Mouse (Mus musculus) heart, embryonic 15.5 days (tissue): ENCODE results near the gene Ntf5. TPM values are rescaled to one million over a fixed set of nuclear protein-coding genes. Genes with fewer than 3 reads are reported as not detected.
A peak's percentile ranks its signal among the peaks of the same experiment; 100 is the strongest.
"Not testable (repeated sequence)": the region's sequence is repeated elsewhere in the genome, so short reads cannot be mapped to it uniquely, and the experiment has no call there.

Experiments used
- ATAC-seq: fragments of 200-750 bp; cut with Nextera tagmentation; replicated peaks from 2 replicates; pipeline ENCODE4 v1.8.0; 2017; ENCODE audit warnings: low read depth, moderate TSS enrichment; ENCODE audit not compliant: insufficient number of reproducible peaks, insufficient read depth, low FRiP score
- H3K27ac ChIP-seq: fragments of 300-500 bp; sonication (generic); 2 replicates; pipeline ENCODE4 v1.5.1; 2015; ENCODE audit warnings: mild to moderate bottlenecking, inconsistent platforms
- H3K27me3 ChIP-seq: fragments of 300-500 bp; sonication (generic); 2 replicates; pipeline ENCODE4 v1.6.1; 2015; ENCODE audit warnings: inconsistent platforms
- H3K36me3 ChIP-seq: fragments of 300-500 bp; sonication (generic); 2 replicates; pipeline ENCODE4 v1.6.1; 2015; ENCODE audit warnings: mild to moderate bottlenecking, inconsistent platforms
- H3K4me1 ChIP-seq: fragments of 300-500 bp; sonication (generic); replicated peaks from 2 replicates; pipeline ENCODE4 v1.6.1; 2015; ENCODE audit warnings: inconsistent platforms
- H3K4me2 ChIP-seq: fragments of 300-500 bp; sonication (generic); 2 replicates; pipeline ENCODE4 v1.6.1; 2015; ENCODE audit warnings: inconsistent platforms, mild to moderate bottlenecking, moderate library complexity
- H3K4me3 ChIP-seq: fragments of 300-500 bp; sonication (generic); 2 replicates; pipeline ENCODE4 v1.5.1; 2015; ENCODE audit warnings: mild to moderate bottlenecking, inconsistent platforms
- H3K9ac ChIP-seq: fragments of 300-500 bp; sonication (generic); 2 replicates; pipeline ENCODE4 v1.6.1; 2015; ENCODE audit warnings: mild to moderate bottlenecking, inconsistent platforms
- H3K9me3 ChIP-seq: fragments of 300-500 bp; sonication (generic); replicated peaks from 2 replicates; pipeline ENCODE4 v1.6.1; 2016; ENCODE audit warnings: inconsistent platforms
- WGBS: fragments of 180-500 bp; shearing (Covaris S2); methylation state at CpG from one replicate; pipeline ENCODE4 v1.1.7; 2015; ENCODE audit warnings: mixed read lengths; 5-methylcytosine and 5-hydroxymethylcytosine counted together
- polyA plus RNA-seq: library from polyadenylated mRNA; unstranded; fragments of >200 nt; fragmentation: Nextera tagmentation; extraction: Ambion mirVana; gene quantifications from 2 replicates; pipeline ENCODE4 v1.2.1, GENCODE M21; 2015

Ntf5 gene
- polyA plus RNA-seq, 1 experiment from 2014 or later = 0.81 TPM

- H3K4me2 ChIP-seq = peak overlapping the region; percentile 76
- WGBS = under 1% methylated on average over 42 of the region's 43 CpGs
- H3K27me3 ChIP-seq = no peaks in the 10 kb centered on the region
- H3K9ac ChIP-seq = peak overlapping the region; percentile 76
- peak; percentile 72 for ATAC-seq
- H3K4me3 ChIP-seq = peak overlapping the region; percentile 72
- H3K27ac ChIP-seq = peak overlapping the region; percentile 85
- H3K36me3 ChIP-seq = peaks cover 51% of the 10 kb centered on the region
- H3K4me1 ChIP-seq = peaks cover 43% of the 10 kb centered on the region
- no peaks in the 10 kb centered on the region for H3K9me3 ChIP-seq
Observed at GRCm38 (mm10) chr7:45458748-45459563, 45.5 kb downstream of the Ntf5 start.

- H3K9me3 ChIP-seq, H3K27me3 ChIP-seq: not testable (repeated sequence)
- 0% methylated on average over 35 of the region's 37 CpGs for WGBS
- H3K4me3 ChIP-seq = peak within 1 kb of the TSS; percentile 72
- peak within 1 kb of the TSS; percentile 85 for H3K27ac ChIP-seq
- H3K4me2 ChIP-seq = peak within 1 kb of the TSS; percentile 76
- H3K4me1 ChIP-seq = peaks cover 43% of the 10 kb centered on the region
- H3K9ac ChIP-seq = peak within 1 kb of the TSS; percentile 76
- ATAC-seq = peak; percentile 93
- peaks cover 50% of the 10 kb centered on the region for H3K36me3 ChIP-seq
Observed at GRCm38 (mm10) chr7:45459564-45460140, 46.2 kb downstream of the Ntf5 start, which contains the start of gene Ftl1. Gene Ftl1, minus strand, starts transcription at chr7:45459884.

- ATAC-seq = no peak
- Histone ChIP-seq H3K27me3 (no peaks in the 10 kb centered on the region), H3K4me2 (peak overlapping the region; percentile 76), H3K9me3 (no peaks in the 10 kb centered on the region), H3K4me3 (peak overlapping the region; percentile 72), H3K9ac (peak overlapping the region; percentile 24; the same call in 1 of the 2 replicates), H3K4me1 (peaks cover 47% of the 10 kb centered on the region), H3K36me3 (peaks cover 48% of the 10 kb centered on the region), H3K27ac (peak overlapping the region; percentile 79)
- WGBS = 63% methylated on average over 7 of the region's 7 CpGs
Observed at GRCm38 (mm10) chr7:45460377-45460776, 46.9 kb downstream of the Ntf5 start.

- Histone ChIP-seq H3K27me3 (no peaks in the 10 kb centered on the region), H3K9me3 (no peaks in the 10 kb centered on the region), H3K27ac (peak overlapping the region; percentile 79), H3K4me2 (peak overlapping the region; percentile 76), H3K9ac (no peak overlapping the region), H3K36me3 (peaks cover 45% of the 10 kb centered on the region), H3K4me1 (peaks cover 52% of the 10 kb centered on the region), H3K4me3 (peak overlapping the region; percentile 72; the same call in 1 of the 2 replicates)
- WGBS = 9% methylated on average over 13 of the region's 13 CpGs
- ATAC-seq = no peak; the same call in 1 of the 2 replicates
Observed at GRCm38 (mm10) chr7:45460860-45461314, 47.4 kb downstream of the Ntf5 start.

GRCm38 (mm10) chr7:45461326-45461725 is 47.8 kb downstream of the Ntf5 start:
- WGBS = 60% methylated on average over 5 of the region's 5 CpGs
- no peak for ATAC-seq
- H3K27ac ChIP-seq = peak overlapping the region; percentile 79
- H3K9ac ChIP-seq = no peak overlapping the region
- H3K36me3 ChIP-seq = peaks cover 45% of the 10 kb centered on the region
- no peaks in the 10 kb centered on the region for H3K9me3 ChIP-seq
- peaks cover 52% of the 10 kb centered on the region for H3K4me1 ChIP-seq
- no peak overlapping the region; the same call in 1 of the 2 replicates for H3K4me3 ChIP-seq
- H3K4me2 ChIP-seq = peak overlapping the region; percentile 76; the same call in 1 of the 2 replicates
- H3K27me3 ChIP-seq = no peaks in the 10 kb centered on the region

- Histone ChIP-seq H3K4me2 (no peak overlapping the region), H3K4me3 (no peak overlapping the region)
Observed at GRCm38 (mm10) chr7:45461781-45462180, 48.3 kb downstream of the Ntf5 start.

GRCm38 (mm10) chr7:45462325-45462724 is 48.8 kb downstream of the Ntf5 start:
- Histone ChIP-seq H3K9me3 (no peaks in the 10 kb centered on the region), H3K9ac (no peak overlapping the region), H3K4me1 (peaks cover 48% of the 10 kb centered on the region), H3K4me3 (no peak overlapping the region), H3K27ac (no peak overlapping the region), H3K27me3 (no peaks in the 10 kb centered on the region), H3K4me2 (no peak overlapping the region), H3K36me3 (peaks cover 43% of the 10 kb centered on the region)
- ATAC-seq = no peak
- 82% methylated on average over 4 of the region's 4 CpGs for WGBS

More at GRCm38 (mm10) chr7:45461781-45462180, 48.3 kb downstream of the Ntf5 start:
- Histone ChIP-seq H3K4me1 (peaks cover 48% of the 10 kb centered on the region), H3K27me3 (no peaks in the 10 kb centered on the region), H3K9ac (no peak overlapping the region), H3K36me3 (peaks cover 45% of the 10 kb centered on the region), H3K27ac (peak overlapping the region; percentile 67), H3K9me3 (no peaks in the 10 kb centered on the region)
- WGBS = 89% methylated on average over 4 of the region's 4 CpGs
- no peak for ATAC-seq

GRCm38 (mm10) chr7:45462868-45463267 is 49.4 kb downstream of the Ntf5 start:
- not testable (repeated sequence) for H3K9me3 ChIP-seq, H3K9ac ChIP-seq, ATAC-seq, H3K27ac ChIP-seq, H3K4me2 ChIP-seq, H3K4me3 ChIP-seq, H3K27me3 ChIP-seq
- WGBS = 78% methylated on average over 4 of the region's 4 CpGs
- peaks cover 43% of the 10 kb centered on the region for H3K4me1 ChIP-seq
- H3K36me3 ChIP-seq = peaks cover 37% of the 10 kb centered on the region

GRCm38 (mm10) chr7:45463987-45464778 is 50.7 kb downstream of the Ntf5 start:
- ATAC-seq = no peak
- Histone ChIP-seq H3K4me1 (peaks cover 37% of the 10 kb centered on the region), H3K27ac (no peak overlapping the region), H3K9me3 (no peaks in the 10 kb centered on the region), H3K9ac (no peak overlapping the region), H3K4me2 (no peak overlapping the region), H3K36me3 (peaks cover 33% of the 10 kb centered on the region), H3K4me3 (no peak overlapping the region), H3K27me3 (no peaks in the 10 kb centered on the region)
- 94% methylated on average over 7 of the region's 7 CpGs for WGBS

GRCm38 (mm10) chr7:45465112-45465511 is 51.6 kb downstream of the Ntf5 start:
- Histone ChIP-seq H3K4me1 (peaks cover 35% of the 10 kb centered on the region), H3K36me3 (peaks cover 33% of the 10 kb centered on the region), H3K9ac (no peak overlapping the region), H3K27ac (no peak overlapping the region), H3K27me3 (no peaks in the 10 kb centered on the region), H3K4me3 (peak overlapping the region; percentile 91), H3K4me2 (peak overlapping the region; percentile 87), H3K9me3 (no peaks in the 10 kb centered on the region)
- no peak for ATAC-seq
- WGBS = 92% methylated on average over 12 of the region's 12 CpGs

- H3K9ac ChIP-seq = peak overlapping the region; percentile 86; the same call in 1 of the 2 replicates
- WGBS = 77% methylated on average over 9 of the region's 9 CpGs
Observed at GRCm38 (mm10) chr7:45465549-45465948, 52.1 kb downstream of the Ntf5 start.

More at GRCm38 (mm10) chr7:45465549-45465948, 52.1 kb downstream of the Ntf5 start:
- no peaks in the 10 kb centered on the region for H3K27me3 ChIP-seq
- peaks cover 33% of the 10 kb centered on the region for H3K36me3 ChIP-seq
- no peaks in the 10 kb centered on the region for H3K9me3 ChIP-seq
- ATAC-seq = no peak
- H3K4me2 ChIP-seq = peak overlapping the region; percentile 87
- peaks cover 30% of the 10 kb centered on the region for H3K4me1 ChIP-seq
- H3K27ac ChIP-seq = no peak overlapping the region
- H3K4me3 ChIP-seq = peak overlapping the region; percentile 91
